In the genomic region with DNA sequence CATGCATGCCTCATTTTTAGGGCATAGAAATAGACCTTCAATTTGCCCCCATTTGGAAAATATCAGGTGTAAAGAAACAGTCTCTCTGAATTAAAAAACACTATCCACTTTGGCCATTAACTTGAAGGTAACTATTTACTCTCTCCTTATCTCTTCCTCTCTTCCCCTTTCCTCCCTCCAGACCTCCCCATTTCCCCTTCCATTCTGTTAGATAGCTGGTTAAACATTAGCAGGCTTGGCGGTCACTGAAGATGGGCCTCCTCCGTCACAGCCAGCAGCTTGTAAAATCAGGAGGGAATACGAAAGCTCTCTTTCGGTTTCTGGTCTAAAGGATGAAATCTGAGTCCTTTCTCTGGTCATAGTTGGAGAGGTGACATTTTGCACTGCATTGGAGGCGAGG, we compare ENCODE assay signal across 24 mouse cellular contexts. TPM values are rescaled to one million over a fixed set of nuclear protein-coding genes. Genes with fewer than 3 reads are reported as not detected.
"Had no signal": no experiment of that assay in that cellular context is flagged by ENCODE, and none has a peak within 500 bp of the region (broad histone marks: within the 10 kb centered on the region; RNA-seq: fewer than 3 reads in every experiment).

No protein-coding gene starts in this region.

- H3K27ac ChIP-seq: kidney, embryonic 15.5 days; limb, embryonic 12.5 days; limb, embryonic 15.5 days; stomach, embryonic 15.5 days had no signal

- H3K4me3 ChIP-seq: kidney, embryonic 15.5 days; limb, embryonic 12.5 days; limb, embryonic 15.5 days; stomach, embryonic 15.5 days had no signal

- H3K36me3 ChIP-seq: kidney, embryonic 15.5 days; limb, embryonic 12.5 days; limb, embryonic 15.5 days; stomach, embryonic 15.5 days had no signal

- DNase-seq: kidney, adult 11 months; kidney, postnatal 10 days; left cerebral cortex, postnatal 4 days; lung, adult 2 months; lung, postnatal 14 days; lung, postnatal 4 days; midbrain, embryonic 14.5 days; right cerebral cortex, postnatal 14 days; right cerebral cortex, postnatal 4 days; thymus, postnatal 25 days had no signal

- H3K9me3 ChIP-seq: kidney, embryonic 15.5 days; limb, embryonic 12.5 days; limb, embryonic 15.5 days; stomach, embryonic 15.5 days had no signal

- H3K9ac ChIP-seq: kidney, embryonic 15.5 days; limb, embryonic 12.5 days; limb, embryonic 15.5 days; stomach, embryonic 15.5 days had no signal

- H3K27me3 ChIP-seq: kidney, embryonic 15.5 days; limb, embryonic 15.5 days; stomach, embryonic 15.5 days had no signal

- H3K4me2 ChIP-seq: kidney, embryonic 15.5 days; limb, embryonic 12.5 days; limb, embryonic 15.5 days; midbrain, embryonic 11.5 days; stomach, embryonic 15.5 days had no signal

RNA-seq across cellular contexts. Expression of a gene that starts 13.9 kb away (rescaled TPM):
- total RNA-seq: layer of hippocampus, postnatal 10 days; left cerebral cortex, postnatal 14 days; left cerebral cortex, postnatal 4 days; megakaryocyte-erythroid progenitor cell, adult 5-6 weeks; midbrain, postnatal 0 days had no signal
- polyA plus RNA-seq: kidney, embryonic 15.5 days; limb, embryonic 12.5 days; midbrain, embryonic 11.5 days; midbrain, embryonic 14.5 days; neural tube, embryonic 11.5 days; neural tube, embryonic 14.5 days had no signal

RNA-seq across cellular contexts. Expression of a gene that starts 27.6 kb away (rescaled TPM):
- total RNA-seq: layer of hippocampus, postnatal 10 days; left cerebral cortex, postnatal 14 days had no signal
- polyA plus RNA-seq: kidney, embryonic 15.5 days; limb, embryonic 12.5 days; limb, embryonic 15.5 days; lung, embryonic 16.5 days; midbrain, embryonic 11.5 days; midbrain, embryonic 14.5 days; midbrain, postnatal 0 days; neural tube, embryonic 11.5 days; neural tube, embryonic 14.5 days; stomach, embryonic 15.5 days; thymus, postnatal 0 days had no signal

RNA-seq across cellular contexts. Expression of a gene that starts 38.3 kb away (rescaled TPM):
- total RNA-seq: left cerebral cortex, postnatal 14 days; megakaryocyte progenitor cell, adult 5-6 weeks had no signal
- polyA plus RNA-seq: kidney, embryonic 15.5 days; limb, embryonic 12.5 days; limb, embryonic 15.5 days; lung, embryonic 16.5 days; midbrain, embryonic 11.5 days; midbrain, embryonic 14.5 days; midbrain, postnatal 0 days; neural tube, embryonic 11.5 days; neural tube, embryonic 14.5 days; stomach, embryonic 15.5 days; thymus, postnatal 0 days had no signal

RNA-seq across cellular contexts. Expression of a gene that starts 49.0 kb away (rescaled TPM):
- total RNA-seq: layer of hippocampus, postnatal 10 days; megakaryocyte progenitor cell, adult 5-6 weeks; midbrain, postnatal 0 days had no signal
- polyA plus RNA-seq: kidney, embryonic 15.5 days; limb, embryonic 12.5 days; limb, embryonic 15.5 days; lung, embryonic 16.5 days; midbrain, embryonic 11.5 days; midbrain, embryonic 14.5 days; midbrain, postnatal 0 days; neural tube, embryonic 11.5 days; neural tube, embryonic 14.5 days; stomach, embryonic 15.5 days had no signal
